Mouse (Mus musculus): Measurements from ENCODE around the gene Slc9a9. TPM values are rescaled to one million over a fixed set of nuclear protein-coding genes. Genes with fewer than 3 reads are reported as not detected.

The Slc9a9 gene
- total RNA-seq, 4 experiments from 2014 or later = 2.6 to 6.8 (median 3.4) TPM

- no peak for DNase-seq
These were observed 416.6 kb downstream of the Slc9a9 start for GRCm38 (mm10) chr9:95086109-95086821.

- DNase-seq = peak; percentile 12
These were observed 418.5 kb downstream of the Slc9a9 start for GRCm38 (mm10) chr9:95088221-95088620.

- peak; percentile 56 for DNase-seq
These were observed 419.3 kb downstream of the Slc9a9 start for GRCm38 (mm10) chr9:95089050-95089449.

- no peak for DNase-seq
These were observed 426.8 kb downstream of the Slc9a9 start for GRCm38 (mm10) chr9:95096486-95096885.

GRCm38 (mm10) chr9:95105768-95106167 is 436.1 kb downstream of the Slc9a9 start:
- no peak for DNase-seq

GRCm38 (mm10) chr9:95109799-95110198 is 440.1 kb downstream of the Slc9a9 start:
- no peak for DNase-seq

- DNase-seq = no peak
These were observed 441.1 kb downstream of the Slc9a9 start for GRCm38 (mm10) chr9:95110768-95111167.

GRCm38 (mm10) chr9:95111732-95112131 is 442.0 kb downstream of the Slc9a9 start:
- DNase-seq = no peak

GRCm38 (mm10) chr9:95113157-95114135 is 443.7 kb downstream of the Slc9a9 start:
- no peak for DNase-seq

- no peak for DNase-seq
These were observed 450.4 kb downstream of the Slc9a9 start for GRCm38 (mm10) chr9:95120062-95120461.

- no peak for DNase-seq
These were observed 451.6 kb downstream of the Slc9a9 start for GRCm38 (mm10) chr9:95121151-95121835.

GRCm38 (mm10) chr9:95125683-95126082 is 456.0 kb downstream of the Slc9a9 start:
- DNase-seq = no peak

- no peak for DNase-seq
These were observed 458.1 kb downstream of the Slc9a9 start for GRCm38 (mm10) chr9:95127774-95128173.

- no peak for DNase-seq
These were observed 479.6 kb downstream of the Slc9a9 start for GRCm38 (mm10) chr9:95149206-95149729.

- DNase-seq = peak; percentile 54
These were observed 480.4 kb downstream of the Slc9a9 start for GRCm38 (mm10) chr9:95150096-95150495.

GRCm38 (mm10) chr9:95150597-95150996 is 480.9 kb downstream of the Slc9a9 start:
- no peak for DNase-seq

- DNase-seq = no peak
These were observed 481.3 kb downstream of the Slc9a9 start for GRCm38 (mm10) chr9:95150998-95151397.

- DNase-seq = no peak
These were observed 482.0 kb downstream of the Slc9a9 start for GRCm38 (mm10) chr9:95151746-95152145.

GRCm38 (mm10) chr9:95153966-95154365 is 484.3 kb downstream of the Slc9a9 start:
- no peak for DNase-seq

- no peak for DNase-seq
These were observed 488.2 kb downstream of the Slc9a9 start for GRCm38 (mm10) chr9:95157948-95158347.

- no peak for DNase-seq
These were observed 489.2 kb downstream of the Slc9a9 start for GRCm38 (mm10) chr9:95158916-95159315.

GRCm38 (mm10) chr9:95160575-95161300 is 491.0 kb downstream of the Slc9a9 start:
- DNase-seq = no peak
